Mouse (Mus musculus) megakaryocyte, embryonic 14.5 days (primary cell): Measurements from ENCODE around the gene Tenm4.

Source experiments
- FLI1 ChIP-seq: IDR thresholded peaks from 2 replicates; pipeline ENCODE4 v1.6.1; 2012; ENCODE audit warnings: low read length, inconsistent platforms, mixed read lengths
- GATA1 ChIP-seq: IDR thresholded peaks from 3 replicates; pipeline ENCODE4 v1.6.1; 2012; ENCODE audit warnings: mixed read lengths, low read length, inconsistent platforms, borderline replicate concordance

GRCm38 (mm10) chr7:96707112-96707511 lies 536.1 kb downstream of the Tenm4 start:
- TF ChIP-seq GATA1 (no peak), FLI1 (no peak)
